Mouse (Mus musculus) small intestine, adult 2 months (tissue): ENCODE measurements around the gene Ets1.

Source experiments
- CTCF ChIP-seq: fragments of 200-500 bp; IDR thresholded peaks from 2 replicates; pipeline ENCODE4 v1.5.1; 2012; ENCODE audit warnings: low read depth, mild to moderate bottlenecking, control low read depth, inconsistent platforms, low read length, moderate library complexity, mixed read lengths; ENCODE audit not compliant: insufficient replicate concordance, insufficient read length; ENCODE audit errors: extremely low read depth
- POLR2A ChIP-seq: fragments of 200-500 bp; IDR thresholded peaks from 2 replicates; pipeline ENCODE4 v1.6.1; 2012; ENCODE audit warnings: low read depth, mild to moderate bottlenecking, control low read depth, inconsistent platforms, low read length, moderate library complexity

GRCm38 (mm10) chr9:32719941-32720263 is 83.9 kb downstream of the Ets1 start:
- TF ChIP-seq POLR2A (no peak), CTCF (no peak)
